Mouse (Mus musculus) right cerebral cortex, postnatal 4 days (tissue): ENCODE results near the gene Rs1.
"Not testable (repeated sequence)": the region's sequence is repeated elsewhere in the genome, so short reads cannot be mapped to it uniquely, and the experiment has no call there.

Experiments
- DNase-seq: peaks from one replicate; pipeline ENCODE4 v3.0.0-alpha.2; 2022

Rs1 gene

DNA sequence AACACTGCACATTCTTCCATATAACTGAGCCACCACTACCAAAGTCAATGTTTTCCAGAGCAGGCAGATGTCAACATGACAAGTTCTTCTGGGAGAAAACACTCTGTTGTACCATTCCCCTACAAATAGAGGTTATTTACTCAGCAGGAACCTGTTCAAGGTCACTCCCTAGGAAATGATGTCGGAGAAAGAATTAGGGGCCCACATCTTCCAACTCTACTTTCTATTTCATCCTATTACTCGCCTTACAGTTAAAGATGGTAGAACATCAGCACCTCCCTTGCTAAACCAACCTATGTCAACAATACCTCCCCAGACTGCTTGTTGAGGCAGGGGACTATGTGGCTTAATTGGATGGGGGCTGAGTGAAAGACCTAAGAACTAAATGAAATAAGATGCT lies at the start of gene Rs1:
Gene Rs1, plus strand, starts transcription at position 301 of the 400 bp plus-strand sequence.
- DNase-seq: no peak

- no peak for DNase-seq
Observed at GRCm38 (mm10) chrX:160735650-160736049, 32.2 kb upstream of the Rs1 start, which contains the start of gene Ppef1. Gene Ppef1, minus strand, starts transcription at chrX:160735765.

DNA sequence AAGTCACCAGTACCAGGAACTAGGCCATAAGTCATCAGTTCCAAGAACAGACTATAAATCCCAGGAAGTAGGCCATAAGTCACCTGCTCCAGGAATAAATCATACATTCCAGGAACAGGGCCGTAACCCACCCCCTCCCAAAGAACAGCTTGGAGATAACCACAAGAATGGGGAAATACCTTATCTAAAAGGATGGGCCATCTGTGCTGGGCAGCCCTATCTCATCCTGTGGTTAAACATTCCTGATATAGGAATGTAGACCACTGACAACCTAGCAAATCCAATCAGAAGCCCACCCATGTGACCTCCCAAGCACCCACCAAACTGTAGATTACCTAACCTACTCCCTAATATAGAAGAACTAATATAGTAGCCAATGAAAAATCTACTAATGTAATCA lies 22.4 kb upstream of the Rs1 start:
- no peak for DNase-seq

DNA sequence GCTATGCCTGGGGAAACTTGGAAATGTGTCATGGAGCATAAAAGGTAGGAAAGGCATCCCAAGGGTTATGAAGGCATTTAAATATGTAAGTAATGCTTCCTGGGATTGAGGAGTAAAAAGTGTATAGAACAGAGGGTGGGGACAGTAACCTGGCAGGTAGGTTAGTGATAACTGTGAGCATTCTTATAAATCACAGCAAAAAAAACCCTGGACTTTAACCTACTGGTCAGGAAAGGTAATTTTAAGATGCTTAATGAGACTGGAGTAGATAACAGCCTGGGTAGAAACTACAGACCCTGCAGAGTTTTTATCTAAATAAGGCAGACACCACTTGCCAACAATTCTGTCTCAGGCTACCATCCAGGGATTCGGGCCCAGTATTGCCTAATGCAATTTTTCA lies 19.2 kb upstream of the Rs1 start:
- no peak for DNase-seq

DNA sequence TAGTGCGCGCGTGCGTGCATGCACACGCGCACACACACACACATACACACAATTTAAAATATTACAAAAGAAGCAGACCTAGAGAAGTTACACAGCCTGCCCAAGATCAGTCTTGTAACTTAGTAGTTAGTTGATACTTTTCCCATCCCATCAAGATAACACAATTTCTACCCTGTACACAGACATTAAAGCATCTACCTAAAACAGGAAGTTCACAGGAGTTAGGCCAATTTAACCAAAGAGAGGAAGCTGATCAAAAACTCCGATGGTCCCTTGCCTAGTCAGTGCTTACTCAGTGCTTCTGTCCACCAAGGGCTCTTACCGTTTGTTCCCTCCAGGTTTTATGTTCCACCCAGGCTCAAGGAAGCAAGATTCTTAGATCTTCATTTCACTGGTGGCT lies 17.0 kb upstream of the Rs1 start:
- no peak for DNase-seq

DNA sequence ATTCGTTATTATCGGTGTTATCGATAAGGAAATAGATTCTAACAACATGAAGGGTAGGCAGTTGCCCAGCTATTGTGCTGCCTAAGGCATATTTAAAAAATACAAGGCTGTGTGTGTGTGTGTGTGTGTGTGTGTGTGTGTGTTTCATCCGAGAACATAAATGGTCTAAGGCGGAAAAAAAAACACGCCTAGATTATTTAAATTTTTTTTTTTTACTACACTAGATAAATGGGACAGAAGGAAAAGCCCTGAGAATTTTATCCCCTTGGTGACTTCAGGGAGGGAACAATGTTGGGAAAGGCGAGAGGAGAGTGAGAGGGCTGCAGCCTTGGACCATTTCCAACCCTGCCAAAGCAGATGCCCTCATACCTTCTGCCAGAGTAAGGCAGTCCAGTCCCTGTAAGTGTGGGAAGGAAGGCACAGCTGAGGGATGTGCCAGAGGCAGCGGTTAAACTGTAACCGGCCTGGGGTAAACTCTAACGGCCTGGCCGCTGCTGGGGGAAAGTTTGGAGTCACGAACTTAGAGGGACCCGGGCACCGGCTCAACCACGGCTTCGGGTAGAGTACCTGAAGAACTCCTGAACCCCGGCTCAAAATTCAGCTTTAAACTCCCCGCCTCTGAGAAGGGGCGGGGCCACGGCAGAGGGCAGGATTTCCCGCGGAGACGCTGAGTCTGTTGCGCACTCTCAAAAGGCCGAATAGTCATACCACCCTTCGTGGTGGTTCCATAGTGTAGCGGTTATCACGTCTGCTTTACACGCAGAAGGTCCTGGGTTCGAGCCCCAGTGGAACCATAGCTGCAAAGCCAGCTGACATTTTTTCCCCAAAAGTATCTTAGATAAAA lies 2.2 kb upstream of the Rs1 start:
- peak; percentile 91 for DNase-seq

DNA sequence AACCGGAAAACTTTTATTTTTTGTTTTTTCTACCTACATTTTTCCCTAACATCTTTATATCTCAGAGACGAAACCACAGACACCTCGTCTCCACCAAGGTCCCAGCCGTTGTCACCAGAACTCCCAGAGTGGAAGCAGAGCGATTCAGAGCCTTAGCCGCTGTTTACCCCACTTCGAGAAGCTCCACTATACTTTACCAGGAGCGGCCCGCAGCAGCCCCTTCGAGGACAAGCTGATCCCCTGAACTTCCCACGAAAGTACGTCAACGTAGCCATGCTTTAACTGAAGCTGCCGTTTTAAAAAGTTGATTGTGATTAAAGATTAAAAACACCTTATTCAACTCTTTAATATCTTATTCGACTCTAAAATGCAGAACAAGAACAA lies 1.6 kb upstream of the Rs1 start:
- no peak for DNase-seq

GRCm38 (mm10) chrX:160769622-160770021 lies 1.8 kb downstream of the Rs1 start:
- DNase-seq: not testable (repeated sequence)

DNA sequence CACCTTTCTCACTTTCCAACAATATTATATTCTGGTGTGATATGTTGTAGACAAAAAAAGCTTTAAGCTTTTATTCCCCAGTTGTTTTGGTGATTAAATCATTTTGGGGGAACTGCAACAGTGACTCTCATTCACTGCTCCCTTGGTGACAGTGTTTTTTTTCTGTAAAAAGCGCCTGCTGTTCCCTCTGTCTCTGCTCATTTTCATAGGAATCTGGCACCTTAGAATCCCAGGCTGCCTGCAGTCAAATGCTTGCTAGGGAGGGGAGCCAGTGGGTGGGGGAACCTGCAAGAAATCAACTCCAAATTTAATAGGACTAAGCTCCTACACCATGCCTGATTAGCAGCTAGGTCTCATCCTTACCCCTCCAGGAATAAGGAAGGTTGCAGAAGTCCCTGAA lies 5.2 kb downstream of the Rs1 start:
- no peak for DNase-seq

DNA sequence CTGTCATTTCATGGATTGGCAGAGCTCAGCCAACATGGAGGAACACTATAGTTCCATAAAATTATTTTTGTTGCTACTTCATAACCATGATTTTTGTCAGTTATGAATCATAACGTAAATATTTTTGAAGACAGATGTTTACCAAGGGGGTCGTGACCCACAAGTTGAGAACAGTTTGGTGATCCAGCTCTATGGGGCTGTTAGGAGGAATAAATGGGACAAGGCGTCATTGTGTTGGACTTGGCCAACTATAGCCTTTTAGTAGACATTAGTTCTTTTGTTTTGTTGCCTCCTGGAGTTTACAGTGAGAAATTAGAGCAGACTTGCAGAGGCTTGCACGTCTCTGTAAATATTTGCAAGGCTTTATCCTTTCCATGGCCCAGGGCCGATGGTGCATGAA lies 14.5 kb downstream of the Rs1 start:
- no peak for DNase-seq

GRCm38 (mm10) chrX:160794920-160795319 lies 27.1 kb downstream of the Rs1 start:
- peak; percentile 6 for DNase-seq

DNA sequence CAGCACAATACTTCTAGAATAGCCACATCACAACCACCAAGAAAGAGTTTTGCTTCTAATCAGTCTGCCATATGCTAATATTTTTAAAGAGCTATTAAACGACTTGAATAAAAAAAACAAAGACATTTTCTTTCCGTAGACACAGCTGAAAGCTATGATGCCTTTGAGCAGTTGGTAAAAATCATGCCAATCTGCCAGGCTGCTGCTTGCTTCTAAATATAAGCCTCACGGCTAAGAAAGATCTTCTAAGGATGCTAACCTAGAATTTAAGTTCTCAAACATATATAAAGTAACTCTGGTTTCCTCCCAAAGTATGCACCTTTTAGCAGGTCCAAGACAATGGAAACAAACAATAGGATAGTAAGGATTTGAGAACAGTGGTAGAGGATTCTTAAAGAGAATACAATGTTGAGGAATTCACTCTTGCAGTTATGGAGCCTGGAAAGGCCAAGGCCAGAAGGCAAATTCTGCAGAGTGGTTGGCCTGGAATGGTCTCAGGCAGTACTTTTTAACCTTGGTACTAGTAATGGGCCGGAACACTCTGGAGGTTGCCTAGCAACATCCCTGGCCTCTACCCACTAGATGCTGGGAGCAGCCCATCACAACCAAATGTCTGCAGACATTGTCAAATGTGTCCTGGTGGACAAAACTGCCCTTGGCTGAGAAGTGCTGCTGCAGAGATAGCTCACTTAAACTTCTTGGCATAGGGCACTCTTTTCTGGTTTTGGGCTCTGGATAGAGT lies 36.8 kb downstream of the Rs1 start:
- DNase-seq: no peak

GRCm38 (mm10) chrX:160808226-160808625 lies 40.4 kb downstream of the Rs1 start:
- DNase-seq: no peak
